Mouse (Mus musculus) forebrain, embryonic 12.5 days (tissue): ENCODE measurements at regions not wholly inside any gene's neighbourhood (a gene's known extent, or its start where the extent isn't known, plus 50 kb on each side); places are given as distances from the start of the nearest gene placed in this dataset.

Experiments used
- ATAC-seq: fragments of 200-750 bp; cut with Nextera tagmentation; 2 replicates; pipeline ENCODE4 v1.8.0; 2017; ENCODE audit warnings: moderate TSS enrichment; ENCODE audit not compliant: low FRiP score
- H3K27ac ChIP-seq: fragments of 300-500 bp; sonication (generic); 2 replicates; pipeline ENCODE4 v1.5.1; 2016; ENCODE audit warnings: mild to moderate bottlenecking
- H3K27me3 ChIP-seq: fragments of 300-500 bp; sonication (generic); 2 replicates; pipeline ENCODE4 v1.6.1; 2016; ENCODE audit warnings: mild to moderate bottlenecking
- H3K36me3 ChIP-seq: fragments of 300-500 bp; sonication (generic); replicated peaks from 2 replicates; pipeline ENCODE4 v1.6.1; 2016; ENCODE audit warnings: mild to moderate bottlenecking
- H3K4me1 ChIP-seq: fragments of 300-500 bp; sonication (generic); 2 replicates; pipeline ENCODE4 v1.6.1; 2016
- H3K4me2 ChIP-seq: fragments of 300-500 bp; sonication (generic); 2 replicates; pipeline ENCODE4 v1.6.1; 2016; ENCODE audit warnings: mild to moderate bottlenecking, moderate library complexity
- H3K4me3 ChIP-seq: fragments of 300-500 bp; sonication (generic); replicated peaks from 2 replicates; pipeline ENCODE4 v1.5.1; 2016; ENCODE audit warnings: mild to moderate bottlenecking
- H3K9ac ChIP-seq: fragments of 300-500 bp; sonication (generic); 2 replicates; pipeline ENCODE4 v1.6.1; 2016; ENCODE audit warnings: mild to moderate bottlenecking
- H3K9me3 ChIP-seq: fragments of 300-500 bp; sonication (generic); 2 replicates; pipeline ENCODE4 v1.6.1; 2016
- WGBS: fragments of 180-500 bp; shearing (Covaris S2); methylation state at CpG from one replicate; pipeline ENCODE4 v1.1.7; 2016; 5-methylcytosine and 5-hydroxymethylcytosine counted together

DNA sequence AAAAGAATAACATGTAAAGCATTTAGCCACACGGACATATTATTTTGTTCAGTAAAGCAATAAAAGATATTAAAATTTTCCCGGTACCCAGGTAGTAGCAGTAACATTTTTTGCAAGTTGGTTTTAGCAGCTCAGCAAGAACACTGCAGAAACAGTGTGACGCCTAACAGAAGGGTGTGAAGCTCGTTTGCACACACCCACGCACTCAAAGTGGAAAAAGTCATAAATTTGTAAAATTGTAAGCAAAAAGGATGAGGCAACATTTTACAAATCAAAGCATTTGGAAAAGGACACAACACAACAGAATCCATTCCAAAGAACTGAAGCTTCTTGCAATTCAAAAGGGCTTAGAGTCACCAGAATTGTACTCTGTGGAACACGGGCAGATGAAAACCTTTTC is 1053.6 kb upstream of the Celf2 start:
- WGBS: 86% methylated on average over 6 of the region's 6 CpGs
- no peaks in the 10 kb centered on the region for H3K36me3 ChIP-seq
- no peak overlapping the region for H3K9ac ChIP-seq

GRCm38 (mm10) chr2:8546116-8546515 is 1036.8 kb upstream of the Celf2 start:
- Histone ChIP-seq H3K4me3 (no peak overlapping the region), H3K36me3 (no peaks in the 10 kb centered on the region), H3K9me3 (no peaks in the 10 kb centered on the region), H3K4me1 (no peaks in the 10 kb centered on the region), H3K27ac (no peak overlapping the region), H3K27me3 (no peaks in the 10 kb centered on the region), H3K4me2 (no peak overlapping the region), H3K9ac (no peak overlapping the region)
- ATAC-seq: no peak

More for the DNA sequence above, 1053.6 kb upstream of the Celf2 start:
- H3K27ac ChIP-seq: no peak overlapping the region
- ATAC-seq: no peak
- H3K27me3 ChIP-seq: no peaks in the 10 kb centered on the region
- H3K4me1 ChIP-seq: no peaks in the 10 kb centered on the region
- no peak overlapping the region for H3K4me2 ChIP-seq
- H3K9me3 ChIP-seq: no peaks in the 10 kb centered on the region
- H3K4me3 ChIP-seq: no peak overlapping the region

DNA sequence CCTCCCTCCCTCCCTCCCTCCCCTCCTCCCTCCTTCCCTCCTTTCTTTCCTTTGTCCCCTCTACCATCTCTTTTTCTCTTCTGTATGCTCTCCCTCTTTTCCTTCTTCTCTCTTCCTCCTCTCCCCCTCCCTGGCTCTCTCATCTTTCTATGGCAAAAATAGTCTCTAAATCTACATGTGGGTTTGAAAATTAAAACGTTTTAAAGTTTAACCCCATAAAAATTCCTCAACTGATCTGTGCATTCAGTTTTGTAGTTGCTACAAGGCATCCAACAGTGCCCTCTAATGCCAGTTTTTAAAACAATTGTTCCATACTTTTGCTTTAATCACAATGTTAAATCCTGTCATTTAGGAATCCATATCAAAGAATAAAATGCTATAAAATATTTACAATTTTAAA is 1027.5 kb upstream of the Celf2 start:
- no peaks in the 10 kb centered on the region for H3K27me3 ChIP-seq
- no peak overlapping the region for H3K27ac ChIP-seq
- 12% methylated on average over 1 of the region's 1 CpGs for WGBS
- ATAC-seq: no peak
- H3K9me3 ChIP-seq: no peaks in the 10 kb centered on the region
- no peak overlapping the region for H3K9ac ChIP-seq
- no peaks in the 10 kb centered on the region for H3K36me3 ChIP-seq
- no peak overlapping the region for H3K4me2 ChIP-seq
- no peak overlapping the region for H3K4me3 ChIP-seq
- no peaks in the 10 kb centered on the region for H3K4me1 ChIP-seq

DNA sequence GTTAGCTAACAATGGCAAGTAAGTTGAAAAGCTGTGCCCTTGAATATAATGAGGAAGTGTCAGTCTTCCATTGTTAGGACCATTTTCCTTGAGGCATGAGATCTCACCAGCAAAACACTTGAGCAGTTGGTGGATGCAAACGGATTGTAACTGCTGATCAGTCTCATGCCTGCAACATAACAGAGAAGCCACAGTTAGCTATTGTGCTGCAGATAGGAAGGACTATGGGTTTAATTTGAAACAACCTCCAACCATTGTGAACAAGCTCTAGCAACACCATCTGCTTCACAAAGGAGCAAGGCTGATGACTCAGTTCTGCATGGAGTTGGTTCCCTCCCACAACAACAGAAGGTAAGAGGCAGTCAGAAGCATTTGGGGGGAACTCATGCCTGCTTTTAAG is 989.1 kb upstream of the Celf2 start:
- Histone ChIP-seq H3K4me3 (no peak overlapping the region), H3K27ac (no peak overlapping the region), H3K4me1 (no peaks in the 10 kb centered on the region; the same call in 1 of the 2 replicates), H3K9me3 (no peaks in the 10 kb centered on the region), H3K36me3 (no peaks in the 10 kb centered on the region), H3K9ac (no peak overlapping the region), H3K27me3 (no peaks in the 10 kb centered on the region), H3K4me2 (no peak overlapping the region)
- 6% methylated on average over 1 of the region's 1 CpGs for WGBS
- no peak for ATAC-seq

- no peaks in the 10 kb centered on the region for H3K27me3 ChIP-seq
- no peak overlapping the region for H3K4me3 ChIP-seq
- no peaks in the 10 kb centered on the region for H3K36me3 ChIP-seq
- H3K9me3 ChIP-seq: no peaks in the 10 kb centered on the region
- H3K4me2 ChIP-seq: no peak overlapping the region
- H3K4me1 ChIP-seq: peaks cover 8% of the 10 kb centered on the region; the same call in 1 of the 2 replicates
- 58% methylated on average over 6 of the region's 6 CpGs for WGBS
- no peak overlapping the region for H3K27ac ChIP-seq
- no peak overlapping the region for H3K9ac ChIP-seq
- ATAC-seq: no peak
These were observed 968.6 kb upstream of the Celf2 start for GRCm38 (mm10) chr2:8477827-8478528.

DNA sequence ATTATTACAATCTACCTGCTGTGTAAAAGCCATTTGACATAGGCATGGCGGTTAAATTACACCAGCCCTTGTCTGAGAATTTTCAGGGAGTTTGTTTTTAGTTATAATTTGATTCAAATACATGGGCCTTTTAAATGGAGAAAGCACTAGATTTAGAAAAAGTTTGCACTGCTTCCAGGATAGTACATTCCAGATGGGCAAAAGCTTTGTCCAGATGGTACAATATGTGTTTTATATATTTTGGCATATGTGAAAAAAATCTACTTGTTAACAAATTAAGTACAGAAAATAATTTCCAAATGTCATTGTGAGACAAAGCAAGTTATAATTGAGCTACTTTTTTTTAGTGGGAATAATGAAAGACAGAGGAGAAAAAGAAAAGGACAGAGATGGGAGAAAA is 961.2 kb upstream of the Celf2 start:
- Histone ChIP-seq H3K9me3 (no peaks in the 10 kb centered on the region), H3K27ac (no peak overlapping the region), H3K4me1 (peaks cover 9% of the 10 kb centered on the region; the same call in 1 of the 2 replicates), H3K9ac (no peak overlapping the region), H3K36me3 (no peaks in the 10 kb centered on the region), H3K4me2 (no peak overlapping the region), H3K27me3 (no peaks in the 10 kb centered on the region), H3K4me3 (no peak overlapping the region)
- WGBS: 29% methylated on average over 1 of the region's 1 CpGs
- no peak for ATAC-seq

DNA sequence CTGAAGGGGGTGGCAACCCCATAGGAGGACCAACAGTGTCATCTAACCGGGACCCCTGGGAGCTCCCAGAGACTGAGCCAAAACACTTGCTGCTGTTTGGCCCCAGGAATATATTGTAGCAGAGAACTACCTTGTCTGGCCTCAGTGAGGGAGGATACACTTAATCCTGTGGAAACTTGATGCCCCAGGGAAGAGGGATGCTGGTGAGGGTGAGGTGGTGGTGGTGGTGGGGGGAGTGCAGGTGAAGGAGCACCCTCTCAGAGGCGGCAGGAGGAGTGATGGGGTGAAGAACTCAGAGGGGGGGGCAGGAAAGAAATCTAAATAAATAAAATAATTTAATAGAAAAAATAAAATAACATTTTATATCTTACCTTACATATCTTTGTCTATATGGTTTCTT is 959.6 kb upstream of the Celf2 start:
- no peaks in the 10 kb centered on the region for H3K9me3 ChIP-seq
- no peak overlapping the region for H3K4me2 ChIP-seq
- H3K27me3 ChIP-seq: no peaks in the 10 kb centered on the region
- 53% methylated on average over 2 of the region's 2 CpGs for WGBS
- H3K36me3 ChIP-seq: no peaks in the 10 kb centered on the region
- H3K9ac ChIP-seq: no peak overlapping the region
- peaks cover 9% of the 10 kb centered on the region; the same call in 1 of the 2 replicates for H3K4me1 ChIP-seq
- H3K27ac ChIP-seq: no peak overlapping the region
- ATAC-seq: no peak
- H3K4me3 ChIP-seq: no peak overlapping the region

GRCm38 (mm10) chr2:8468351-8468750 is 959.0 kb upstream of the Celf2 start:
- Histone ChIP-seq H3K9me3 (no peaks in the 10 kb centered on the region), H3K9ac (no peak overlapping the region), H3K4me1 (peaks cover 9% of the 10 kb centered on the region; the same call in 1 of the 2 replicates), H3K36me3 (no peaks in the 10 kb centered on the region), H3K4me3 (no peak overlapping the region), H3K27ac (no peak overlapping the region), H3K4me2 (no peak overlapping the region), H3K27me3 (no peaks in the 10 kb centered on the region)
- no peak for ATAC-seq

DNA sequence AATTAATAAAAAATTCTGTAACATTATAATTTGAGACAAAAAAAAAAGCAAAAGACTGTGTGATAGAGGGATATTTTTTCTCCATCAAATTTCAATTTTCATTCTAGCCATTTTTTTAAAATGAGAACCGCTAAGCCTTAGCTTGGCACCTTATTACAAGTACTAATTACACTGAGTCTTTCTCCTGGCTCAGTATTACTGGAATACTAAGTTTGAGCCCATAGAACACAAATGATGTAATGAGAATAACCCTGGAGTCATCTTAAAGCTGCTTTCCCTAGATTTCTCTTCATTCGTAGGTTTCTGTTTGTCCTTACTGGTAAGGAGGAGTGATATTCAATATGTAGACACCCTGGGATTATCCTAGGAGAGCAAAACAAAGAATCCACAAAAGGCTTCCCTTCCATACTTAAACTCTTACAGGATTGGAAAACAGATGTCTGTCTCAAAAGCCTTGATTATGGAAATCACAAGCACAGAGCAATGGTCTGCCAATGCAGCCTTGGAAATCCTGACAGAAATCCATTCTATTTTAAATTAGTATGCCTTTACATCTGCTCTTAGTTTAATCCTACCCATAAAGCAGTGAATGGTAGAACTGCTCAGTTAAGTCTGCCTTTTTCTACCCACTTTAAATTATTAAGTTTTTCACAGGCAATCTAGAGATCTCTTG is 958.3 kb upstream of the Celf2 start:
- Histone ChIP-seq H3K27ac (no peak overlapping the region), H3K36me3 (no peaks in the 10 kb centered on the region), H3K9me3 (no peaks in the 10 kb centered on the region), H3K4me2 (no peak overlapping the region), H3K9ac (no peak overlapping the region), H3K27me3 (no peaks in the 10 kb centered on the region), H3K4me1 (peaks cover 9% of the 10 kb centered on the region; the same call in 1 of the 2 replicates), H3K4me3 (no peak overlapping the region)
- peak; percentile 49 for ATAC-seq
- WGBS: 28% methylated on average over 2 of the region's 2 CpGs

GRCm38 (mm10) chr2:8452566-8453243 is 943.3 kb upstream of the Celf2 start:
- no peak for ATAC-seq
- no peaks in the 10 kb centered on the region for H3K9me3 ChIP-seq

DNA sequence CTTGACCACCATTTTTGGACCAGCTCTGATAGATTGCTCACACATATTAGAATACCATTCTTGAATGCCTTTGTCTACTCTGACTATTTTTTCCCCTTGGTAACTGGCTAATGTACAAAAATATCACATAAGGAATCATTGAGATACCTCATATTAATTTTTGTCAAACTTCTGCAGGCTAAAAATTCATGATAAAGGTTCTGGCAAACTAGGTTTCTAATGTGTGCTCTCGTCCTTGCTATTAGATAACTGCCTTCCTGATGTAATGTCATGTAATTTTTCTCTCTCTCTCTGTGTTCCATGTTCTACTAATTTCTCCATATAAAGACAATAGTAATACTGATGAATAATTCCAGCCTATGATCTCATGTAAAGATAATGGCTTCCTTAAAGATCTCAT is 931.9 kb upstream of the Celf2 start:
- H3K9ac ChIP-seq: no peak overlapping the region
- H3K27me3 ChIP-seq: no peaks in the 10 kb centered on the region
- 85% methylated on average over 1 of the region's 1 CpGs for WGBS
- H3K27ac ChIP-seq: no peak overlapping the region
- ATAC-seq: no peak
- H3K4me1 ChIP-seq: no peaks in the 10 kb centered on the region
- no peaks in the 10 kb centered on the region for H3K9me3 ChIP-seq
- no peak overlapping the region for H3K4me3 ChIP-seq
- H3K4me2 ChIP-seq: no peak overlapping the region
- no peaks in the 10 kb centered on the region for H3K36me3 ChIP-seq

More at GRCm38 (mm10) chr2:8452566-8453243, 943.3 kb upstream of the Celf2 start:
- H3K4me3 ChIP-seq: no peak overlapping the region
- WGBS: 42% methylated on average over 3 of the region's 3 CpGs
- no peak overlapping the region for H3K27ac ChIP-seq
- H3K27me3 ChIP-seq: no peaks in the 10 kb centered on the region
- no peak overlapping the region for H3K4me2 ChIP-seq
- H3K9ac ChIP-seq: no peak overlapping the region
- H3K4me1 ChIP-seq: 0 out of 2 replicates have a peak, but pooled peaks cover 2% of the 10 kb centered on the region
- no peaks in the 10 kb centered on the region for H3K36me3 ChIP-seq

DNA sequence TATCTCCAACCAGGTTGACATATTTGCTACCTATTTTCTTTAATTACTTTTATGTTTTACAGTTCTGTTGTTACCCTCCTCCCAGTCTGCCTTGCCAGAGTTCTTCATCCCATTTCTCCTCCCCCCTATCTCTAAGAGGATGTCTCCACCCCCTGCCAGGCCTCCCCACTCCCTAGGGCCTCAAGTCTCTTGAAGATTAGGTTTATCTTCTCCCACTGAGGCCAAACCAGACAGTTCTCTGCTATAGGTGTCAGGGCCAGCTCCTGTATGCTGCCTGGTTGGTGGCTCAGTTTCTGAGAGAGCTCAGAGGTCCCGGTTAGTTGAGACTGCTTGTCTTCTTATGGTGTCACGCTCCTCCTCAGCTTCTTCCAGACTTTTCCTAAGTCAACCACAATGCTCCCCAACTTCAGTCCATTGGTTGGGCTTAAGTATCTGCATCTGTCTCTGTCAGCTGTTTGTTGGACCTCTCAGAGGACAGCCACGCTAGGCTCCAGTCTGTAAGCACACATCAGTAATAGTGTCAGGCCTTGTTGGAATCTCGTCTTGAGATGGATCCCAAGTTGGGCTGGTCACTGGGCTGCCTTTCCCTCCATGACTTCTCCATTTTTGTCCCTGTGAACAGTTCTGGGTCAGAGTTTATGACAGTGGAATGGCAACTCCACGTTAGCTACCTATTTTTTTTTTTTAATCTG is 920.4 kb upstream of the Celf2 start:
- Histone ChIP-seq H3K9ac (no peak overlapping the region), H3K9me3 (no peaks in the 10 kb centered on the region), H3K4me1 (no peaks in the 10 kb centered on the region), H3K4me3 (no peak overlapping the region), H3K27ac (no peak overlapping the region), H3K4me2 (no peak overlapping the region), H3K36me3 (no peaks in the 10 kb centered on the region), H3K27me3 (no peaks in the 10 kb centered on the region)
- WGBS: 85% methylated on average over 5 of the region's 5 CpGs
- no peak for ATAC-seq
